Mouse (Mus musculus) retina, embryonic 14.5 days (tissue): ENCODE data around the gene Ube2e2.
A peak's percentile ranks its signal among the peaks of the same experiment; 100 is the strongest.
"Not testable (repeated sequence)": the region's sequence is repeated elsewhere in the genome, so short reads cannot be mapped to it uniquely, and the experiment has no call there.

ENCODE experiments used
- DNase-seq: peaks from one replicate; pipeline ENCODE4 v3.0.0-alpha.2; 2015; ENCODE audit warnings: low spot score

The Ube2e2 gene

DNA sequence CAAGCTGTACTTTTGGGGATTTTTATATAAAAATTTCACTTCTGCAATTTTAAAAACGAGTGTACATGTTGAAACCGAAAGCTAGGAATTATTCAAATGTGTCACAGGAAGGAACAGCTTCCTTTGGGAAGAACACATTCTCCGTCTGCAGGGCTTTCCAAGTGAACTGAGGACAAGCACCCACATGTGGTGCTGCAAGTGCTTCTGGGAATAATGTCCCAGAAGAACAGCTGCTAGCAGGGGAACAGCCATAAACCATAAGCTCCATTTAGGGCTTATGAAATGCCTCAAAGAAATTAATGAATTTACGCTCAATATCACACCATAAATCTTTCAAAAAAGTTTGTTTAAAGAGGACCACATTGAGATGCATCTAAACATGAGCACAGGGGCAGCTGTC lies 162.9 kb downstream of the Ube2e2 start:
- DNase-seq = peak; percentile 24

DNA sequence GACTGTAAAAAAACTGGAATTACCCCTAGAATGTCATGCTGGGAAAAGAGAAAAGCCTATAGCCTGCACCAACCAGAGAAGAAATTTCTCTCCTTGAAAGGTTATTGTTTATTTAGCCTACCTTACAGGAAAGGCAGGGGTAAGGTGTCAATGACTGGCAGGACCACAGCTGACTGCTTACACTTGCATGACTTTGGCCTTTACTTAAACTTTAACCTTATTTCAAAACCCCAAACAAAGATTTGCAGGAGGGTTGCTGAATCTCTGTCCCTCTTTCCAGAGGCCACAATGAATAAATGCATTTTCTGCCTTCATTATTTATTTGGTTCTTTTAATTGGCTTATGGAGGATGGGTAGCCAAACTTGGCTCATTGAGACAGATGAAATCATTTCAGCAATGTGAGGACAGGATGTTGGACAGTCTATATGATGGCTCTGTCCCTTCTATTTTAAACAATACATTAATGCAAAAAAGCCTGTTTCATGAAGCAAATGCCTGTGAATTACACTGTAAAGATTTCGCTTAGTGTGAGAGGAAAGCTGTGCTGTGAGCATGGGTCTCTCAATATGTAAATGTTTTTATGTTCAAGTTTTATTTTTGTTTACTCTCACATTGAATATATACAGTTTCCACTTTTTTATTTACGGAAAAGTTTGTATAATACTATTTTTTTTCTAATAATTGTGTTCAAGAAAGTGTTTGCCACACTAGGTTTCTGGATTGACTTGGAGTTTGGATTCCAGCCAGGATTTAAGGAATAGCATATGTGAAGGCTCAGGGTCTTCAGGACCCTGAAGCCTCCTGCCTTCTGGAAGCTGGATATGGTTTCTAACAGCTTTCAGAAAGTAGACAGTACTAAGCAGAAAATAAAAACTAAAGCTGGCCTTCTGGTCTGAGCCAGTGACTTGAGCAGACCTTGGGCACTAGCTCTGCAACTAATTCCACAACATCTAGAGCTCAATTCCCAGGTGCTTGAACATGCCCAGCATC lies 173.2 kb downstream of the Ube2e2 start:
- DNase-seq = no peak

GRCm38 (mm10) chr14:18716970-18717369 lies 177.1 kb downstream of the Ube2e2 start:
- no peak for DNase-seq

DNA sequence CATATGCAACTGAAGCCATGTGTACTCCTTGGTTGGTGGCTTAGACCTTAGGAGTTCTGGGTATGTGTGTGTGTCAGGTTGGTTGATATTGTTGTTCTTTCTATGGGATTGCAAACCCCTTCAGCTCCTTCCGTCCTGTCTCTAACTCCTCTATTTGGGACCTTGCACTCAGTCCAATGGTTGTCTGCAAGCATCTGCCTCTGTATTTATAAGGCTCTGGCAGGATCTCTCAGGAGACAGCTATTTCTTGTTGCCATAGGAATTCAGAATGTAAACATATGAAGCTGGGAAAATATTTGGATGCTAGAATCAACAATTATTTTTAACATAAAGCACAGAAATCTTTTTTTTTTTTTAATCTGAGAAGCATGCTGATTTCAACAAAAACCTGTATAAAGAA lies 178.5 kb downstream of the Ube2e2 start:
- DNase-seq = no peak

DNA sequence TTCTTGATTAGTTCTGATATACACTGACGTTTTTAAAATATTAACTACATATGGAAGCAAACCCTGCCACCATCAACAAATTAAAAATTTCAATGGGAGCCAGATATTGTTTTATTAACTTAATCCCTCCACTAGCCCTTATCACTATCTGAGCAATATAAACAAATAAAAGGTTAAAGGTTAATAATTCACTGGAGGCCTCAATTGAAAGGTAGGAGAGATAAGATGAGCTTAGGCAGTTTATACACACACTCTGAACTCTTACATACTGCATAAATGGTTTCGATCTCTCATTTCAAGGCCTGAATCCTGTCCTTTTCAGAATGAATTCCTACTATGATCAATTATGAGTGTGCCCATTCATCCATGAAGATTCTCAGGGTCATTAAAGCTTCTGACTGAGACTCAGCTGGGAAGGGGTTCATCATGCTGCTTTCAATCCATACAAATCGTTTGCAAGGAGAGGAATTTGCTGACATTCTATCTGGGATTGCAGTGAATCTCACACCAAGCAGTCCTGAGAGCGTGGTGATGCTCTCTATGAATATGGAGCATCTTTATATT lies 196.3 kb downstream of the Ube2e2 start:
- peak; percentile 75 for DNase-seq

GRCm38 (mm10) chr14:18696418-18696817 lies 197.6 kb downstream of the Ube2e2 start:
- DNase-seq = not testable (repeated sequence)

GRCm38 (mm10) chr14:18678121-18678836 lies 215.8 kb downstream of the Ube2e2 start:
- no peak for DNase-seq

GRCm38 (mm10) chr14:18670712-18671111 lies 223.4 kb downstream of the Ube2e2 start:
- DNase-seq = no peak

DNA sequence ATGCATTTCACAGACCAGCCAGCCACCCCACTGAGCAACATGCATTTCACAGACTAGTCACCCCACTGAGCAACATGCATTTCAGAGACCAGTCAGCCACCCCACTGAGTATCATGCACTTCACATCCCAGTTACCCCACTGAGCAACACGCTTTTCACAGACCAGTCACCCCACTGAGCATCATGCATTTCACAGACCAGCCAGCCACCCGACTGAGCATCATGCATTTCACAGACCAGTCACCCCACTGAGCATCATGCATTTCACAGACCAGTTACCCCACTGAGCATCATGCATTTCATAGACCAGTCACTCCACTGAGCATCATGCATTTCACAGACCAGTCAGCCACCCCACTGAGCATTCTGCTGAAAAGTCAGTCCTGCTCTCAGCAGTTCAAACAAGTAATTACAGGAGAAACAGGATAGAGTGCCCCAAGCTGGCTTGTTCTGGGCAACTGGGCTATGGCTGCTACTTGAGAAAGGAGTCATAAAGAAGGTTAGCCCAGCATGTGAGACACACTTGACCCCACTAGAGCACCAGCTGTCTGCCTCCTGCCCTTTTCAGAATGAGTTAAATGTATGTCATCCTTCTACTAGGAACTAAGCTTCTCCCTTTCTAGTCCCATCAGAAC lies 224.6 kb downstream of the Ube2e2 start:
- DNase-seq = peak; percentile 62

- not testable (repeated sequence) for DNase-seq
Observed at GRCm38 (mm10) chr14:18668309-18668708, 225.8 kb downstream of the Ube2e2 start.

DNA sequence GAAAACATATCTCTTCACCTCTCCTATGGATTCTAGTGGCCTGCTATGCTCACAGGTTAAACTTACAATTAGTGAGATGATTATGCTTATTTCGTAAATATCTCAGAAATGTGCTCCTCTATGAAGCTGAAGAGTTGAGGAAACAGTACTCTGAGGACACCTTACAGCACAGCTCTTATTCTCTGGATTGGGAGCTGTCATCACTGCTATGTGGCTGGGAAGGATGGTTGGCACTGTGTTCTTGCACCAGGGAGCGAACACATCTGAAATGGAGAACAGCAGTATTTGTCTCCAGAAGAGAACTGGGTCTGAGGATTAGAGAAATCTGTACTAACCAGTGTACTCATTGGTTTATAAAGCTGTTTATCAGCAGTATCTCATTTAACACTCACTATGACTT lies 226.3 kb downstream of the Ube2e2 start:
- DNase-seq = no peak

GRCm38 (mm10) chr14:18666251-18666650 lies 227.8 kb downstream of the Ube2e2 start:
- no peak for DNase-seq

GRCm38 (mm10) chr14:18665267-18666024 lies 228.6 kb downstream of the Ube2e2 start:
- no peak for DNase-seq

DNA sequence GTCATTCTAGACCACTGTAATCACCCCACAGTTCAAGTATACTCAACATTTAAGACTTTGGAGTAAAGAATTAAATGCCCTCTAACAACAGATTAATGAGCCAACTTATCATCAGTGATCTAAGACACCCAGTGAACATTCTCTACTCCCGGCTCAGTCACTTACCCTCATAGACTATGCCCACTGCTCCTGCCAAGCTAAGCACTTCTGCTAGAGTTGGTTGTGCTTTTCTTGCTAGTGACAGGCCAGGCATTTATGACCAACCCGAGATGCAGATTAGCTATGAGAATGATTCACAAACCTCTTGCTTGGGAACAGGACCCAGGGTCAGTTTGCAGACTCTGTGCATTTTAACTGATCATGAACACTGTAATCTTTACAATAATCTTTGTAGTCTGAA lies 230.4 kb downstream of the Ube2e2 start:
- DNase-seq = no peak

- DNase-seq = no peak
Observed at GRCm38 (mm10) chr14:18657777-18658753, 236.0 kb downstream of the Ube2e2 start.

GRCm38 (mm10) chr14:18649123-18649675 lies 244.9 kb downstream of the Ube2e2 start:
- DNase-seq = no peak

DNA sequence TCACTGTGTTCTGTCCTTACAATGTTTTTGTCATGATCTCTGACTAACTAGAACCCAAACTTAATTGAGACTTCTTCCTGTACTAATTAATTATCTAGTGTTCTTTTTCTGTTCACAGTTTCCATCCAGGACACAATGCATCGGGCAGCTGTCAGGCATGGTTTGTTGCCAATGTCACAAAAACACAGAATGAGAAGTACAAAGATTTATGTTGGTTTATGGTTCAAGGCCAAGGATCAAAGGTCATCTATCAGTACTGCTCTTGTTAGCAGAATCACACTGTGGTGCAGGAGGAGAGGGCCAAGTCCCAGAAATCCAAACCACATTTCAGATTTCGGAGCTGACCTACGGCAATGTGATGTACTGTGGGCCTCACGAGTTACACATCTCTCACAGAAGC lies 252.4 kb downstream of the Ube2e2 start:
- DNase-seq = no peak

- DNase-seq = peak; percentile 8
Observed at GRCm38 (mm10) chr14:18638753-18639456, 255.2 kb downstream of the Ube2e2 start.

DNA sequence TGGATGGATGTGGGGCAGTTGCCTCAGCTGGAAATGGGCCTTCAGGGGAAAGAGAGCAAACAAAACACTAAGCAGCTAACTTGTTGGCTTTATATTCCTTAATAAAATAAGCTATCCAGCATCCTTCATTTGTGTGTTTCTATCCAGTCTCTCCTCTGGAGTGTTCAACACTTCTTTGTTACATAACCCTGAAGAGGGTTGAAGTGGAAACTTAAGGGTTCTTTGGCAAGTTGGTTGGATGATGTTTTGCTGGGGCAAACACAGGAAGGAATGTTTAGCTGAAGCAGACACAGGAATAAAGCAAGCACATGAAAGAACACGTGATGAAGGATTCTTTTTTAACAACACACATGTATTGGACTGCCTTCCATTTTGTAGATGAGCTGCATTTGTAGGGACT lies 256.3 kb downstream of the Ube2e2 start:
- no peak for DNase-seq
